Mouse (Mus musculus) embryonic fibroblast, embryonic 13.5 days (primary cell): ENCODE results near the gene Ndufa13. TPM values are rescaled to one million over a fixed set of nuclear protein-coding genes. Genes with fewer than 3 reads are reported as not detected.

ENCODE experiments used
- H3K27ac ChIP-seq: 2 replicates; pipeline ENCODE4 v1.5.1; 2012; ENCODE audit warnings: low read length, control low read depth, inconsistent platforms; ENCODE audit not compliant: insufficient read depth
- H3K4me1 ChIP-seq: 2 replicates; pipeline ENCODE4 v1.6.1; 2011; ENCODE audit warnings: low read length; ENCODE audit not compliant: control insufficient read depth, insufficient read depth
- H3K4me3 ChIP-seq: 2 replicates; pipeline ENCODE4 v1.5.1; 2011; ENCODE audit warnings: mild to moderate bottlenecking, control low read depth, low read length; ENCODE audit not compliant: insufficient read depth
- CTCF ChIP-seq: IDR thresholded peaks from 2 replicates; pipeline ENCODE4 v1.5.1; 2011; ENCODE audit warnings: mild to moderate bottlenecking, control low read depth, low read length, moderate library complexity, borderline replicate concordance; ENCODE audit not compliant: insufficient read depth
- POLR2A ChIP-seq: IDR thresholded peaks from 2 replicates; pipeline ENCODE4 v1.6.1; 2011; ENCODE audit warnings: low read depth, mild to moderate bottlenecking, control low read depth, low read length, moderate library complexity
- polyA plus RNA-seq: library from polyadenylated mRNA; stranded (reverse); fragments of >200 nt; gene quantifications from 2 replicates; pipeline ENCODE4 v1.2.4, GENCODE M21; 2011; ENCODE audit warnings: low read depth; ENCODE audit not compliant: missing spikeins, insufficient read length

Ndufa13 gene
- polyA plus RNA-seq, 1 experiment = 62.9 TPM

DNA sequence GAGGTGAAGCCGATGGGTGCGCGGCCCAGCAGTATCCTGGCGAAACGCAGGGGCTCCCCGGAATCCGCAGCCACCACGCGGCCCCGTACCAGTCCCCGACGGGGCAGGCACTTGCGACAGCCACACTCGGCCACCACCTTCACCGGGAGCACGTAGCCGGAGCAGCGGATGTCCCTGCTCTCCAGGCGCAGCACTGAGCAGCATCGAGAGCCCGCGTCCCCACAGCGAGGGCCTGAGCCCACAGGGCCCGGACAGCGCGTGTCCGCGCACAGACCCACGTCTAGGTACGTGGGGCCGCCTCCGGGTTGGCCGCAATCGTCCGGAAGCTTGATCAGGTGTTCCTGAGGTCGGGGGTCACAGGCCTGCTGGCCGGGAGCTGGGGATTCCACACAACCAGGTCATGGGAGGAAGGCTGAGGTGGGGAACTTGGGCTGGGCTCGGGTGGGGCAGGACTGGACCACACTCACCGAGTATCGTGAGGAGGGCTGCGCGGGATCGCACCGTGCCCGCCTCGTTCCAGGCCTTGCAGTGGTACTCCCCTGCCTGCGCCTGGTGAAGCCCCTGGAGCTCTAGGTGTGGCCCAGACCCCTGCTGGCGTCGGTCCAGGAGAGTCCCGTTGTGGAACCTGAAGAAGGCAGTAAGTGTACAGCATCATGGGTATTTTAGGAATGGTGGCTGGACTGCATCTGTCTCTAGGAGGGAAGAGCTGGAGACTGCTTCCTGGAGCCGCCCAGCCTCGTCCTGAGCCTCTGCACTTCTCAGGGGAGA is 19.3 kb downstream of the Ndufa13 start:
- H3K4me1 ChIP-seq = no peaks in the 10 kb centered on the region
- TF ChIP-seq CTCF (no peak), POLR2A (no peak)
- no peak overlapping the region for H3K27ac ChIP-seq
- no peak overlapping the region for H3K4me3 ChIP-seq

DNA sequence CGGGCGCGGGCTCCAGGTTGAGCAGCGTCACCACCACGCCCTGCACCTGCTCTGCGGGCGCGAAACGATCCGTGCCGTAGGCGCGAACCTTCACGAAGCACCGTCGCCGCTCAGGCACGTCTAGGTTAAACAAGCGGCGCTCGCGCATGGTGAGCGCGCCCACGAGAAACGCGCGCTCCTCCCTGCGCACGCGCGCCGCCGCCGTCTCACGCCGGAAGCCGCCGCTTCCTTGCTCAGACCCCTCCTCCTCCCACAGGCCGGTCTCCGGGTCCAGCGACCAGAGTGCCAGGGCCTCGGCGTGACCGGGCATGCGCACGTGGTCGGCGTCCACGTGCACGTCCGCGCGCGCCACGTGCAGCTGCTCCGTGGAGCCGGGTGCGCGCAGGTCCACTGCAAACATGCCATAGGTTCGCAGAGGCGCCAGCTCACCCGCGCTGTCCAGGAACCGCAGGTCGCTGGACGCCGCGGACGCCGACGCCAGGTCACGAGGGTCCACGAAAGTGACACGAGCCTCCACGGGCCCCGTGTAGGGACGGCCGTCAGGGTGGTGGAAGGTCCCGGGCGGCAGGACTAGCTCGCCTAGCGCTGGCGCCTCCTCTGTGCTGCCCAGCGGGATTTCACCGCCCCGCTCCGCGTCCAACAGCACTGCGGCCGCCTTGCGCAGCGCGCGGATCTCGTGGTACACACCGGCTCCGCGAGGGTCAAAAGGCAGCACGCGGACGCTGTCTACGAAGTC is 20.2 kb downstream of the Ndufa13 start:
- Histone ChIP-seq H3K4me3 (no peak overlapping the region), H3K4me1 (no peaks in the 10 kb centered on the region), H3K27ac (no peak overlapping the region)
- no peak for TF ChIP-seq POLR2A
- no peak for TF ChIP-seq CTCF

DNA sequence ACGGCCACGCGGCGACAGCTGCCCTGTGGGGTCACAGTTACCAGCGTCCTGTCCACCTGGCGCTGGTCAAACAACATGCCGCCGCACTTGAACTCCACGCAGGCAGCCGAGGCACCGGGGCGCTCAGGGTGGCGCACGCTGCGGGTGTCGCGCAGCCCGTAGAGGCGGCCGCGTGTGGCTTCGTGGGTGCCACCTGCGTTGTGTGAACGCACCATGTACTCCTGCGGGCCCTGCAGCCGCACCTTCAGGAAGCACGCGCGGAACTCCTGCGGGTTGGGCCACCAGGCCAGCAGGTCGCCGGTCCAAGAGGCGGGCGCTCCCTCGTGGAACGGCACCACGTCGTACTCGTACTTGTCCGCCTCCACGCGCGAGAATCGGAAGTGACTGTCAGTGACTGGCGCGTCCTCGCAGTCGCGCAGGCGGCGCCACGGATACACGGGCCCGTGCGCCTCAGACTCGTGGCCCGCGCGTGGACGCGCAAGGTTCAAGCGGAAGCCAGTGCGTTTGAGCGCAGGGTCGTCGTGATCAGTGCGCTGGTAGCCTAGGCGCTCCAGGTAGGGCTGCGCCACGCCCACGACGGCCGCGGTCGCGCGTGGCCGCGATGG is 21.0 kb downstream of the Ndufa13 start:
- H3K4me1 ChIP-seq = no peaks in the 10 kb centered on the region
- H3K27ac ChIP-seq = no peak overlapping the region
- H3K4me3 ChIP-seq = no peak overlapping the region
- TF ChIP-seq POLR2A = no peak
- TF ChIP-seq CTCF = no peak

DNA sequence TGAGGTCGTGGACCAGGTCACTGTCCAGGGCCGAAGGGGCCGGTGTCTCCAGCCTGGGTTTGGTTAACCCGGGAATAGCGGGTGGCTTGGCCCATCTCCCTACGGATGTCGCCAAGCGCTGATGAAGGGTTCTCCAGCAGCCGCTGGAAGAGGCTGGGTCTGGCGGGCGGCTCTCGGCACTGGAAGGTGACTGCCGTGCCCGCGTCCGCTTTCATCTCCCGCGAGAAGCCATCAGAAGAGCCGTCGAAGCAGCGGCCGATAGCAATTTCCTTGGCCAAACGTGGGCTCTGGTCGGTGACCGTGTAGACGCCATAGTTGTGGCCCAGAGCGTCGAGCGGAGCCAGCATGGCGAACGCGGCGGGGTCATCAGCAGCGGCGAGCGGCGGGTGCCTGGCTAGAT is 21.5 kb downstream of the Ndufa13 start:
- no peak overlapping the region for H3K4me3 ChIP-seq
- H3K4me1 ChIP-seq = no peaks in the 10 kb centered on the region
- TF ChIP-seq CTCF (no peak), POLR2A (no peak)
- H3K27ac ChIP-seq = no peak overlapping the region

DNA sequence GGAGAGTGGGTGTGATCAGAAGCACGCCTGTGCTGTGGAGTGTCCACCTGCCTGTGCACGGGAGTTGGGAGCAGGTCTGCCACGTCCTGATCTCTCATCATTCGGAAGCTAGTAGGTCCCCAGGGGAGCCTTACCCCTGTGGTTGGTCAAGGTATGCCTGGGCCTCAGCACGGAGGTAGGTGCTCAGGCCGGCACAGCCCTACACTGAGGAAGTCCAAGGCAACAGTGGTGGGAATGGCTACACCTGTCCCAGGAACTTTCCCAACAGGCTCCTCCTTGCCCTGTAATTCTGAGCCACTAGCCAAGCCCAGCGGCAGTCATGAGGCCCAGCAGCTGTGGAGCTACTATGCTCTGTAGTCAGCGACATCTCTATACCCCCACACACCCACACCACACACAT is 22.7 kb downstream of the Ndufa13 start:
- H3K27ac ChIP-seq = no peak overlapping the region
- no peak overlapping the region for H3K4me3 ChIP-seq
- TF ChIP-seq POLR2A = no peak
- TF ChIP-seq CTCF = no peak
- no peaks in the 10 kb centered on the region for H3K4me1 ChIP-seq

DNA sequence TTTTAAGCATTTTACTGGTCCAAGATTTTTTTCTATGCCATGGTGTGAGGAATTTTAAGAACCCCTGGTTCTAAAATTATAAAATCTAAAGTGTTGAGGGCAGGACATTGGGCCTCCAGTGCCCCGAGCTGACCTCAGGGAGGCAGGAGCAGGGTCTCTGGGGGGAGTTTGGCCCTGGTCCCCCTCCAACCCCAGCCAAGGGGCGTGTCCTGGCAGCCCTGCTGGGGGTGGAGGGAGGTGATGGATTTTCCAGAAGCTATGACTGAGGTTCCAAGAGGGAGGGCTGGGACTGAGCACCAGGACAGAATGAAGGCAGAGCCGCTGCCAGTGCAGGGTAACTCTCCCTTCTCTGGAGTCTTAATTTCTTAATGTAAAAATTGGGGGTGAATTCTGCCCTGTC is 24.4 kb downstream of the Ndufa13 start:
- H3K4me3 ChIP-seq = no peak overlapping the region
- no peak for TF ChIP-seq POLR2A
- TF ChIP-seq CTCF = no peak

DNA sequence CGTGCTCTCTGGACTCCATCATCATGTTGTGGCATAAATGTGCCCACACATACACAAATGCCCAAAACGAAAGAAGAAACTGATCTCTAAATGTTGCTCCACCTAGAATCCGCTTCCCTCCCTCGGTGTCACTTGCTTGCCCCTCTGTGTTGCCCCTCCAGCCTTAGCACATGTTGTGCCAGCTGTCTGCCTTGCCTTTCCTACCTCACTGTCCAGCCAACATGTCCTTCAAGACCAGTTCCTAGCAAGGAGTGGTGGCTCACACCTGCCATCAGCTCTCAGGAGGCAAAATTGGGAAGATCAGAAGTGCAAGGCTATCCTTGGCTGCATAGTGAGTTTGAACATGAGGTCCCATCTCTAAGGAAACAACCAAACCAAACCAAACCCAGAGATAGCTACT is 25.0 kb downstream of the Ndufa13 start:
- H3K4me3 ChIP-seq = no peak overlapping the region
- H3K4me1 ChIP-seq = no peaks in the 10 kb centered on the region
- TF ChIP-seq POLR2A (no peak), CTCF (no peak)
- no peak overlapping the region for H3K27ac ChIP-seq

More for the DNA sequence above, 24.4 kb downstream of the Ndufa13 start:
- H3K4me1 ChIP-seq = no peaks in the 10 kb centered on the region
- no peak overlapping the region for H3K27ac ChIP-seq

DNA sequence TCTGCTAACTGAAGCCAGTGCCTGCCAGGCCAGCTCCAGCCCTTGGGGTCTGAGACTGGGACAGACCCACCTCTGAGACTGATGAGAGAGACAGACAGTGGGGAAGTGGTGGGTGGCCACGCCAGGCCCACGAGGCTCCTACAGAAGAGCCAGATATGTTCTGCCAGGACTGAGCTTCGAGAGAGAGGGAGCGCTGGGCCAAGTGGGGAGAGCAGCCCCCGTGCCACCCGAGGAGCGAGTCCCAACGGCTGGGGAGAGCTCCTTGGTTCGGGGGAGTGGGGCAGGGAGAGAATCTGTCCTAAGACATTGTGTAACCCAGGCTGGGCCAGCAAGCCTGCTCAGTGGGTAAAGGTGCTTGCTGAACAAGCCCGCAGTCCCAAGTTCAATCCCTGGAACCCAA is 25.4 kb downstream of the Ndufa13 start:
- Histone ChIP-seq H3K4me1 (no peaks in the 10 kb centered on the region), H3K4me3 (no peak overlapping the region), H3K27ac (no peak overlapping the region)
- TF ChIP-seq CTCF (no peak), POLR2A (no peak)

DNA sequence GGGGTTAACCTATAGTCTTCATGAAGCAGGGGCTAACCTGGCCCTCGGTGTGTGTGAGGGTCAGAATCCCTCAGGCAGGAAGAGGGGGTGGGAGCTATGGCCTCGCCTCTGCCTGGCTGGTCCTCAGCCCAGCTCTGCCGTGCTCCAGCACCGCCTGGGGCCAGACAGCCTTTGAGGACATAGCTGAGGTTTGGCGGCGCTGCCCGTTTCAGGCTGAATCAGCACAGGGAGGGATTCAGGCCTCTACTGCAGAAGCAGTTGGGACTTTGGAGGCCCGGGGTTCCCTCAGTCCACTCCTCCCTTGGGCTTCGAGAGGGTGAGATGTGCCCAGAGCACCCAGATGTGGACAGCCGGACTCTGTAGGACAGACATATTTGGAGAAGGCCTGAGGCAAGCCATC is 26.3 kb downstream of the Ndufa13 start:
- H3K27ac ChIP-seq = no peak overlapping the region
- TF ChIP-seq POLR2A (no peak), CTCF (no peak)

DNA sequence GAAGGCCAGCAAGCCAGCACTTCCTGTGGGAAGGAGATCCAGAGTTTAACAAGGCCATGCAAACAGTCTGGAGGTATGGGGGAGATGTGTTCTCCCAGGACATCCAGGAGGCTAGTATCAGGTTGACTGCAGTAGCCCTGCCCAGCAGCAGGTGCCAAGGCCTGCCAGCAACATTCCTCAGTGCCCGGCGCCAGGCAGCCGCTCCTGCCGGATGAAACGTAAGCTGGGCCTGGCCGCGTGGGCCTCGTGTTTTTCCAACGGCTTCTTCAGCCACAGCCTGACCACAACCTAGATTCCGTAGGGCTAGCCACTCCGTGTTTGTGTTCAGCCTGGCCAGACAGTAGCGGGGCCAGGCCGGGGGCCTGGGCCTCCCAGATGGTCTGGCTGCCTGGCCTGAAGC is 27.7 kb downstream of the Ndufa13 start:
- TF ChIP-seq POLR2A = no peak
- no peak for TF ChIP-seq CTCF
- Histone ChIP-seq H3K4me1 (no peaks in the 10 kb centered on the region), H3K27ac (no peak overlapping the region), H3K4me3 (no peak overlapping the region)

More for the DNA sequence above, 26.3 kb downstream of the Ndufa13 start:
- H3K4me1 ChIP-seq = no peaks in the 10 kb centered on the region
- H3K4me3 ChIP-seq = no peak overlapping the region
